In the genomic region with DNA sequence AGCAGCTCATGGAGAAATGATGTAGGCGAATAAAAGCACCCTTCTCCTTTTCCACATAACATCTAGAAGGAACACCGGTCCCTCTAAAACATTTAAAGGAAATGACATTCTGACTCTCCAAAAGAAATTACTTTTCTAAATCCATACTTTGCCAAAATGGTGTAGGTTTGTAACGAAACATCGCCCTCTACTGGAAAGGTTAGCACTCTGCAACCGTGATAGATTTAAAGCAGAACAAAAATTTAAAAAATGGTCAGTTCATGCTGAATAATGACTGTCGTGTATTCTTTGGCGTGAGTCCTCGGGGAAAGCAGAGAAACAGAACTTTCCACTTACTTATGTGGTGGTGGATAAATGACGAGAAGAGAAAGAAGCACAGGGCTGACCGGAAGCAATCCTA, we compare ENCODE assay signal across 9 mouse cellular contexts. TPM values are rescaled to one million over a fixed set of nuclear protein-coding genes. Genes with fewer than 3 reads are reported as not detected.
DNase-seq lines count a peak whose midpoint lies in the region; ATAC-seq lines count a peak whose summit lies in the region.
"Had no signal": no experiment of that assay in that cellular context is flagged by ENCODE, and none has a peak within 500 bp of the region (broad histone marks: within the 10 kb centered on the region; RNA-seq: fewer than 3 reads in every experiment).

No protein-coding gene starts in this region.

- no peak for DNase-seq in forebrain, embryonic 10.5 days (ENCODE audit: extremely low spot score, low spot score)
- DNase-seq in ovary, postnatal 14 days (ENCODE audit: low spot score), result peak; percentile 34
- DNase-seq in ovary, postnatal 36 days (ENCODE audit: low spot score), result no peak
- DNase-seq in embryonic facial prominence, embryonic 10.5 days (ENCODE audit: low spot score), result peak; percentile 44
- peak; percentile 22 to 27 for DNase-seq in kidney, postnatal 36 days
- DNase-seq in retina, embryonic 14.5 days (ENCODE audit: low spot score), result peak; percentile 83
- DNase-seq in urinary bladder, postnatal 4 days (ENCODE audit: low spot score in 2 of 2), result no peak

- WGBS in forebrain, embryonic 15.5 days, result 16% methylated on average over 10 of the region's 10 CpGs
- 16% methylated on average over 10 of the region's 10 CpGs for WGBS in forebrain, embryonic 10.5 days
- 14% methylated on average over 10 of the region's 10 CpGs for WGBS in embryonic facial prominence, embryonic 10.5 days

- H3K27me3 ChIP-seq in forebrain, embryonic 15.5 days, result no peaks in the 10 kb centered on the region
- H3K27me3 ChIP-seq in forebrain, embryonic 10.5 days (ENCODE audit: poor library complexity, severe bottlenecking), result peaks cover 11% of the 10 kb centered on the region
- peaks cover 39% of the 10 kb centered on the region for H3K27me3 ChIP-seq in embryonic facial prominence, embryonic 10.5 days (replicated peaks; ENCODE audit: low read depth, poor library complexity, severe bottlenecking)
- H3K27me3 ChIP-seq: stomach, embryonic 15.5 days had no signal

- H3K9me3 ChIP-seq in forebrain, embryonic 15.5 days, result no peaks in the 10 kb centered on the region
- no peaks in the 10 kb centered on the region for H3K9me3 ChIP-seq in forebrain, embryonic 10.5 days
- H3K9me3 ChIP-seq in embryonic facial prominence, embryonic 10.5 days, result no peaks in the 10 kb centered on the region
- H3K9me3 ChIP-seq: stomach, embryonic 15.5 days had no signal

- peaks cover 4% of the 10 kb centered on the region; the same call in 1 of the 2 replicates for H3K4me1 ChIP-seq in forebrain, embryonic 15.5 days
- H3K4me1 ChIP-seq in forebrain, embryonic 10.5 days, result peaks cover 14% of the 10 kb centered on the region
- peaks cover 15% of the 10 kb centered on the region for H3K4me1 ChIP-seq in embryonic facial prominence, embryonic 10.5 days
- H3K4me1 ChIP-seq: stomach, embryonic 15.5 days had no signal

- no peaks in the 10 kb centered on the region for H3K36me3 ChIP-seq in forebrain, embryonic 15.5 days
- H3K36me3 ChIP-seq in forebrain, embryonic 10.5 days (replicated peaks), result no peaks in the 10 kb centered on the region
- H3K36me3 ChIP-seq in embryonic facial prominence, embryonic 10.5 days (replicated peaks), result no peaks in the 10 kb centered on the region
- H3K36me3 ChIP-seq: stomach, embryonic 15.5 days had no signal

- ATAC-seq in forebrain, embryonic 15.5 days (replicated peaks), result 0 out of 2 replicates have a peak, but pooled peaks have one; percentile 32

- no peak overlapping the region for H3K4me2 ChIP-seq in forebrain, embryonic 15.5 days (replicated peaks)
- H3K4me2 ChIP-seq: stomach, embryonic 15.5 days had no signal

- no peak overlapping the region for H3K27ac ChIP-seq in forebrain, embryonic 15.5 days (replicated peaks)
- H3K27ac ChIP-seq in forebrain, embryonic 10.5 days, result no peak overlapping the region
- H3K27ac ChIP-seq in embryonic facial prominence, embryonic 10.5 days (replicated peaks), result no peak overlapping the region
- H3K27ac ChIP-seq: stomach, embryonic 15.5 days had no signal

- no peak overlapping the region for H3K9ac ChIP-seq in forebrain, embryonic 15.5 days (replicated peaks)
- H3K9ac ChIP-seq: stomach, embryonic 15.5 days had no signal

- H3K4me3 ChIP-seq in forebrain, embryonic 15.5 days, result no peak overlapping the region
- H3K4me3 ChIP-seq in forebrain, embryonic 10.5 days, result no peak overlapping the region
- H3K4me3 ChIP-seq in embryonic facial prominence, embryonic 10.5 days, result no peak overlapping the region
- H3K4me3 ChIP-seq: stomach, embryonic 15.5 days had no signal

RNA-seq across cellular contexts. Expression of a gene that starts 18.6 kb away (rescaled TPM):
- polyA plus RNA-seq in forebrain, embryonic 15.5 days (2015; fragmentation: Nextera tagmentation; extraction: Ambion mirVana), result 37.7 TPM in 2 replicates
- 51.5 and 53.1 TPM in 2 replicates for polyA plus RNA-seq in forebrain, embryonic 10.5 days (2016; fragmentation: Nextera tagmentation; extraction: Ambion mirVana)
- polyA plus RNA-seq in embryonic facial prominence, embryonic 10.5 days (2016; fragmentation: Nextera tagmentation; extraction: Ambion mirVana), result 53.7 and 57.8 TPM in 2 replicates

Comparison
In these comparisons a context has a peak if more than half of its experiments do, and no peak if none do; other contexts are left out.
1. DNase-seq: peak in ovary, postnatal 14 days (single experiment), embryonic facial prominence, embryonic 10.5 days (single experiment), kidney, postnatal 36 days (2 of 2) and retina, embryonic 14.5 days (single experiment); none in forebrain, embryonic 10.5 days (single experiment), ovary, postnatal 36 days (single experiment) and urinary bladder, postnatal 4 days (0 of 2).